Mouse (Mus musculus): Measurements from ENCODE around the gene Ahdc1. TPM values are rescaled to one million over a fixed set of nuclear protein-coding genes. Genes with fewer than 3 reads are reported as not detected.

Gene Ahdc1
- total and polyA plus RNA-seq, 3 experiments: 1.6 to 19.9 (median 8.4) TPM

GRCm38 (mm10) chr4:133118775-133119375, 107.8 kb downstream of the Ahdc1 start:
- Histone ChIP-seq H3K27me3 (replicated peaks) (no peaks in the 10 kb centered on the region), H3K27ac (ENCODE audit: insufficient read depth, low read depth) (no peak overlapping the region), H3K4me3 (replicated peaks in 1 of 3; ENCODE audit: low read depth in 2 of 3, low read length in 2 of 3, poor library complexity in 1 of 3) (no peak overlapping the region), H3K9me3 (replicated peaks; ENCODE audit: low read length) (no peaks in the 10 kb centered on the region), H3K9ac (ENCODE audit: insufficient read depth, low read depth) (no peak overlapping the region), H3K36me3 (replicated peaks in 1 of 2; ENCODE audit: control insufficient read depth in 1 of 2, insufficient read depth in 1 of 2, low read length in 1 of 2) (no peaks in the 10 kb centered on the region), H3K4me1 (ENCODE audit: control insufficient read depth in 1 of 2, insufficient read depth in 2 of 2) (peaks cover 3 to 38% of the 10 kb centered on the region in 2 experiments; a peak in 3 of 4 replicates), H3K79me2 (replicated peaks; ENCODE audit: control insufficient read depth, extremely low read depth, insufficient read depth, poor library complexity, severe bottlenecking) (no peaks in the 10 kb centered on the region), H3K4me2 (ENCODE audit: insufficient read depth, low read depth, poor library complexity, severe bottlenecking) (no peak overlapping the region)
- dilution Hi-C loops (cut with MboI; ENCODE audit: extremely low pct_ligation_motif_present, extremely low pct_unique_long_range_greater_than_20kb, low sequenced_read_pairs): no loop called here
- TF ChIP-seq SMC3 (IDR thresholded peaks at IDR 0.05; ENCODE audit: low read depth, low read length) (no peak), MAFK (IDR thresholded peaks at IDR 0.05; ENCODE audit: insufficient replicate concordance, low read length) (no peak), RAD21 (IDR thresholded peaks at IDR 0.05; ENCODE audit: low read depth, low read length) (no peak), JUN (IDR thresholded peaks at IDR 0.05; ENCODE audit: insufficient read depth, low read depth, low read length) (no peak), HCFC1 (IDR thresholded peaks at IDR 0.05; ENCODE audit: low read depth, low read length) (no peak), CTCF (conservative IDR thresholded peaks at IDR 0.05 in 1 of 2, IDR thresholded peaks at IDR 0.05 in 1 of 2; ENCODE audit: low read depth in 2 of 2, low read length in 2 of 2) (no peak), UBTF (IDR thresholded peaks at IDR 0.05; ENCODE audit: low read depth, low read length) (no peak), E2F4 (IDR thresholded peaks at IDR 0.05; ENCODE audit: insufficient replicate concordance, low read depth, low read length) (no peak), RCOR1 (conservative IDR thresholded peaks at IDR 0.05; ENCODE audit: low read depth, low read length) (no peak), POLR2A (IDR thresholded peaks at IDR 0.05; ENCODE audit: low read depth, low read length) (no peak), KAT2A (IDR thresholded peaks at IDR 0.05; ENCODE audit: insufficient replicate concordance, low read length) (no peak), MXI1 (IDR thresholded peaks at IDR 0.05; ENCODE audit: low read depth, low read length) (no peak), POLR2AphosphoS2 (IDR thresholded peaks at IDR 0.05; ENCODE audit: low read depth, low read length) (no peak), USF1 (IDR thresholded peaks at IDR 0.05; ENCODE audit: low read depth, low read length) (no peak), SIN3A (IDR thresholded peaks at IDR 0.05; ENCODE audit: low read length) (no peak), NRF1 (IDR thresholded peaks at IDR 0.05; ENCODE audit: low read depth, low read length) (no peak), MAZ (IDR thresholded peaks at IDR 0.05; ENCODE audit: low read depth, low read length) (no peak)
- in situ Hi-C loops (cut with MboI; ENCODE audit: low pct_ligation_motif_present, low pct_unique_long_range_greater_than_20kb, low sequenced_read_pairs): loop anchor here (5.0 kb wide), 1 partner anchor 37 kb away; no protein-coding TSS in a partner anchor
- no peak for DNase-seq (ENCODE audit: extremely low read depth)

- H3K36me3 ChIP-seq (replicated peaks in 1 of 2; ENCODE audit: control insufficient read depth in 1 of 2, insufficient read depth in 1 of 2, low read length in 1 of 2): no peaks in the 10 kb centered on the region
- no peaks in the 10 kb centered on the region for H3K27me3 ChIP-seq (replicated peaks)
- no peak overlapping the region for H3K27ac ChIP-seq (ENCODE audit: insufficient read depth, low read depth)
- TF ChIP-seq RCOR1 (conservative IDR thresholded peaks at IDR 0.05; ENCODE audit: low read depth, low read length) (no peak), HCFC1 (IDR thresholded peaks at IDR 0.05; ENCODE audit: low read depth, low read length) (no peak), UBTF (IDR thresholded peaks at IDR 0.05; ENCODE audit: low read depth, low read length) (no peak), TBP (conservative IDR thresholded peaks at IDR 0.05; ENCODE audit: low read depth, low read length) (no peak), RAD21 (IDR thresholded peaks at IDR 0.05; ENCODE audit: low read depth, low read length) (no peak), SIN3A (IDR thresholded peaks at IDR 0.05; ENCODE audit: low read length) (no peak), PAX5 (IDR thresholded peaks at IDR 0.05; ENCODE audit: low read length) (no peak), USF1 (IDR thresholded peaks at IDR 0.05; ENCODE audit: low read depth, low read length) (no peak), ZMIZ1 (IDR thresholded peaks at IDR 0.05; ENCODE audit: low read depth, low read length) (no peak), POLR2AphosphoS2 (IDR thresholded peaks at IDR 0.05; ENCODE audit: low read depth, low read length) (no peak), EP300 (IDR thresholded peaks at IDR 0.05; ENCODE audit: low read length) (no peak), CHD1 (IDR thresholded peaks at IDR 0.05; ENCODE audit: low read depth, low read length) (no peak), TCF12 (IDR thresholded peaks at IDR 0.05; ENCODE audit: low read depth, low read length) (no peak), NELFE (IDR thresholded peaks at IDR 0.05; ENCODE audit: low read depth, low read length) (no peak), ELF1 (IDR thresholded peaks at IDR 0.05; ENCODE audit: low read depth, low read length) (no peak), ETS1 (conservative IDR thresholded peaks at IDR 0.05; ENCODE audit: low read depth, low read length) (no peak)
- H3K4me1 ChIP-seq (ENCODE audit: control insufficient read depth in 1 of 2, insufficient read depth in 2 of 2): peaks cover 3 to 36% of the 10 kb centered on the region in 2 experiments; a peak in 3 of 4 replicates
- H3K9me3 ChIP-seq (replicated peaks; ENCODE audit: low read length): peaks cover 4% of the 10 kb centered on the region
- no peak overlapping the region for H3K4me2 ChIP-seq (ENCODE audit: insufficient read depth, low read depth, poor library complexity, severe bottlenecking)
- DNase-seq (ENCODE audit: extremely low read depth): no peak
- H3K79me2 ChIP-seq (replicated peaks; ENCODE audit: control insufficient read depth, extremely low read depth, insufficient read depth, poor library complexity, severe bottlenecking): no peaks in the 10 kb centered on the region
- dilution Hi-C loops (cut with MboI; ENCODE audit: extremely low pct_ligation_motif_present, extremely low pct_unique_long_range_greater_than_20kb, low sequenced_read_pairs): no loop called here
- H3K4me3 ChIP-seq (replicated peaks in 1 of 3; ENCODE audit: low read depth in 2 of 3, low read length in 2 of 3, poor library complexity in 1 of 3): no peak overlapping the region
- in situ Hi-C loops (cut with MboI; ENCODE audit: low pct_ligation_motif_present, low pct_unique_long_range_greater_than_20kb, low sequenced_read_pairs): loop anchor here (5.0 kb wide), 1 partner anchor 37 kb away; no protein-coding TSS in a partner anchor
- H3K9ac ChIP-seq (ENCODE audit: insufficient read depth, low read depth): no peak overlapping the region
These were observed 108.5 kb downstream of the Ahdc1 start for GRCm38 (mm10) chr4:133119579-133119978.
